Mouse (Mus musculus): ENCODE measurements around the gene Cplane1. TPM values are rescaled to one million over a fixed set of nuclear protein-coding genes. Genes with fewer than 3 reads are reported as not detected.

Gene Cplane1
- polyA plus RNA-seq (2012; fragmentation: generic; extraction: Trizol): 4.1 TPM

GRCm38 (mm10) chr15:8168591-8169265 lies at the start of gene Cplane1:
Gene Cplane1, plus strand, starts transcription at chr15:8169106.
- H3K4me3 ChIP-seq: peak within 1 kb of the TSS; percentile 74
- no peaks in the 10 kb centered on the region for H3K36me3 ChIP-seq (ENCODE audit: control insufficient read depth, insufficient read depth)
- peak within 1 kb of the TSS; percentile 41 for H3ac ChIP-seq (ENCODE audit: control insufficient read depth, insufficient read length)
- no peaks in the 10 kb centered on the region for H3K27me3 ChIP-seq (ENCODE audit: control insufficient read depth, insufficient read depth, insufficient read length)
- peak in 2 of 3 experiments; percentile 52 to 59 for TF ChIP-seq MYOG (IDR thresholded peaks at IDR 0.05; ENCODE audit: control insufficient read depth in 1 of 3, insufficient read depth in 1 of 3, insufficient read length in 2 of 3, low read depth in 2 of 3)
- TF ChIP-seq USF1 (IDR thresholded peaks at IDR 0.05; ENCODE audit: low read depth): peak; percentile 17
- no peak for TF ChIP-seq MAX (IDR thresholded peaks at IDR 0.05; ENCODE audit: low read depth)
- TF ChIP-seq POLR2A (IDR thresholded peaks at IDR 0.05; ENCODE audit: insufficient read length, low read depth): peak; percentile 100
- no peak for TF ChIP-seq TCF3 (IDR thresholded peaks at IDR 0.05; ENCODE audit: insufficient read length, low read depth)
- TF ChIP-seq CEBPB (IDR thresholded peaks at IDR 0.05; ENCODE audit: insufficient read depth, poor library complexity, severe bottlenecking): no peak
- TF ChIP-seq MYOD1 (IDR thresholded peaks at IDR 0.05; ENCODE audit: control insufficient read depth in 1 of 3, insufficient read length in 2 of 3, low read depth in 2 of 3): peak in 1 of 3 experiments; percentile 75
- no peak for TF ChIP-seq TCF12 (IDR thresholded peaks at IDR 0.05; ENCODE audit: insufficient read depth, poor library complexity, severe bottlenecking)
- TF ChIP-seq REST (IDR thresholded peaks at IDR 0.05; ENCODE audit: insufficient read depth, insufficient read length): no peak
- TF ChIP-seq E2F4 (IDR thresholded peaks at IDR 0.05; ENCODE audit: insufficient read depth): no peak
- peak; percentile 97 for TF ChIP-seq POLR2AphosphoS2 (IDR thresholded peaks at IDR 0.05; ENCODE audit: insufficient read length, low read depth)
- peak; percentile 74 for TF ChIP-seq SRF (IDR thresholded peaks at IDR 0.05; ENCODE audit: control insufficient read depth, insufficient read length, low read depth)
- peak within 1 kb of the TSS; percentile 96 for H3K4me2 ChIP-seq (ENCODE audit: low read depth)
- peaks cover 13% of the 10 kb centered on the region for H3K79me2 ChIP-seq (ENCODE audit: control insufficient read depth, insufficient read depth)

- H3K27me3 ChIP-seq (ENCODE audit: control insufficient read depth, insufficient read depth, insufficient read length): no peaks in the 10 kb centered on the region
- H3K4me3 ChIP-seq: no peak overlapping the region
- H3K79me2 ChIP-seq (ENCODE audit: control insufficient read depth, insufficient read depth): no peaks in the 10 kb centered on the region
- H3K36me3 ChIP-seq (ENCODE audit: control insufficient read depth, insufficient read depth): peaks cover 73% of the 10 kb centered on the region
- no peak overlapping the region for H3ac ChIP-seq (ENCODE audit: control insufficient read depth, insufficient read length)
- H3K4me2 ChIP-seq (ENCODE audit: low read depth): no peak overlapping the region
- TF ChIP-seq E2F4 (IDR thresholded peaks at IDR 0.05; ENCODE audit: insufficient read depth) (no peak), REST (IDR thresholded peaks at IDR 0.05; ENCODE audit: insufficient read depth, insufficient read length) (no peak), TCF3 (IDR thresholded peaks at IDR 0.05; ENCODE audit: insufficient read length, low read depth) (no peak), CEBPB (IDR thresholded peaks at IDR 0.05; ENCODE audit: insufficient read depth, poor library complexity, severe bottlenecking) (no peak), MYOD1 (IDR thresholded peaks at IDR 0.05; ENCODE audit: control insufficient read depth in 1 of 3, insufficient read length in 2 of 3, low read depth in 2 of 3) (no peak), USF1 (IDR thresholded peaks at IDR 0.05; ENCODE audit: low read depth) (no peak)
Observed at GRCm38 (mm10) chr15:8129281-8129680, 39.6 kb upstream of the Cplane1 start.

GRCm38 (mm10) chr15:8131268-8131667 lies 37.6 kb upstream of the Cplane1 start:
- Histone ChIP-seq H3K79me2 (ENCODE audit: control insufficient read depth, insufficient read depth) (no peaks in the 10 kb centered on the region), H3K4me2 (ENCODE audit: low read depth) (no peak overlapping the region), H3ac (ENCODE audit: control insufficient read depth, insufficient read length) (no peak overlapping the region), H3K36me3 (ENCODE audit: control insufficient read depth, insufficient read depth) (peaks cover 85% of the 10 kb centered on the region), H3K4me3 (no peak overlapping the region), H3K27me3 (ENCODE audit: control insufficient read depth, insufficient read depth, insufficient read length) (no peaks in the 10 kb centered on the region)
- TF ChIP-seq MYOG (IDR thresholded peaks at IDR 0.05; ENCODE audit: control insufficient read depth in 1 of 3, insufficient read depth in 1 of 3, insufficient read length in 2 of 3, low read depth in 2 of 3) (no peak), MAX (IDR thresholded peaks at IDR 0.05; ENCODE audit: low read depth) (no peak), POLR2A (IDR thresholded peaks at IDR 0.05; ENCODE audit: insufficient read length, low read depth) (no peak), CEBPB (IDR thresholded peaks at IDR 0.05; ENCODE audit: insufficient read depth, poor library complexity, severe bottlenecking) (no peak), SRF (IDR thresholded peaks at IDR 0.05; ENCODE audit: control insufficient read depth, insufficient read length, low read depth) (no peak), MYOD1 (IDR thresholded peaks at IDR 0.05; ENCODE audit: control insufficient read depth in 1 of 3, insufficient read length in 2 of 3, low read depth in 2 of 3) (no peak), USF1 (IDR thresholded peaks at IDR 0.05; ENCODE audit: low read depth) (no peak), E2F4 (IDR thresholded peaks at IDR 0.05; ENCODE audit: insufficient read depth) (no peak), TCF12 (IDR thresholded peaks at IDR 0.05; ENCODE audit: insufficient read depth, poor library complexity, severe bottlenecking) (no peak), POLR2AphosphoS2 (IDR thresholded peaks at IDR 0.05; ENCODE audit: insufficient read length, low read depth) (no peak), REST (IDR thresholded peaks at IDR 0.05; ENCODE audit: insufficient read depth, insufficient read length) (no peak), TCF3 (IDR thresholded peaks at IDR 0.05; ENCODE audit: insufficient read length, low read depth) (no peak)

- peaks cover 85% of the 10 kb centered on the region for H3K36me3 ChIP-seq (ENCODE audit: control insufficient read depth, insufficient read depth)
- no peaks in the 10 kb centered on the region for H3K27me3 ChIP-seq (ENCODE audit: control insufficient read depth, insufficient read depth, insufficient read length)
- no peak overlapping the region for H3K4me3 ChIP-seq
- TF ChIP-seq MAX (IDR thresholded peaks at IDR 0.05; ENCODE audit: low read depth): no peak
- no peak for TF ChIP-seq USF1 (IDR thresholded peaks at IDR 0.05; ENCODE audit: low read depth)
- no peak for TF ChIP-seq CEBPB (IDR thresholded peaks at IDR 0.05; ENCODE audit: insufficient read depth, poor library complexity, severe bottlenecking)
- TF ChIP-seq POLR2A (IDR thresholded peaks at IDR 0.05; ENCODE audit: insufficient read length, low read depth): no peak
- no peak for TF ChIP-seq REST (IDR thresholded peaks at IDR 0.05; ENCODE audit: insufficient read depth, insufficient read length)
- TF ChIP-seq MYOG (IDR thresholded peaks at IDR 0.05; ENCODE audit: control insufficient read depth in 1 of 3, insufficient read depth in 1 of 3, insufficient read length in 2 of 3, low read depth in 2 of 3): no peak
- TF ChIP-seq TCF3 (IDR thresholded peaks at IDR 0.05; ENCODE audit: insufficient read length, low read depth): no peak
- no peak for TF ChIP-seq SRF (IDR thresholded peaks at IDR 0.05; ENCODE audit: control insufficient read depth, insufficient read length, low read depth)
- no peak for TF ChIP-seq POLR2AphosphoS2 (IDR thresholded peaks at IDR 0.05; ENCODE audit: insufficient read length, low read depth)
- TF ChIP-seq TCF12 (IDR thresholded peaks at IDR 0.05; ENCODE audit: insufficient read depth, poor library complexity, severe bottlenecking): no peak
- TF ChIP-seq MYOD1 (IDR thresholded peaks at IDR 0.05; ENCODE audit: control insufficient read depth in 1 of 3, insufficient read length in 2 of 3, low read depth in 2 of 3): no peak
- TF ChIP-seq E2F4 (IDR thresholded peaks at IDR 0.05; ENCODE audit: insufficient read depth): no peak
- no peaks in the 10 kb centered on the region for H3K79me2 ChIP-seq (ENCODE audit: control insufficient read depth, insufficient read depth)
- H3K4me2 ChIP-seq (ENCODE audit: low read depth): no peak overlapping the region
- H3ac ChIP-seq (ENCODE audit: control insufficient read depth, insufficient read length): no peak overlapping the region
Observed at GRCm38 (mm10) chr15:8131761-8132160, 37.1 kb upstream of the Cplane1 start.

Data from myocyte (in vitro differentiated cells).